Mouse (Mus musculus) bone marrow, adult 2 months (tissue): ENCODE results near the gene Cdk5.

Experiments used
- CTCF ChIP-seq: fragments of 200-500 bp; IDR thresholded peaks from 2 replicates; pipeline ENCODE4 v1.5.1; 2011; ENCODE audit warnings: low read length, control low read depth; ENCODE audit not compliant: control insufficient read depth, insufficient read depth
- POLR2A ChIP-seq: fragments of 200-500 bp; IDR thresholded peaks from 2 replicates; pipeline ENCODE4 v1.6.1; 2011; ENCODE audit warnings: low read depth, mild to moderate bottlenecking, control low read depth, low read length, borderline replicate concordance; ENCODE audit not compliant: control insufficient read depth

GRCm38 (mm10) chr5:24393392-24393997 lies 29.8 kb downstream of the Cdk5 start, which contains the start of gene Abcb8:
- TF ChIP-seq CTCF: peak; percentile 94
- no peak for TF ChIP-seq POLR2A
